Mouse (Mus musculus) stomach, embryonic 16.5 days (tissue): ENCODE measurements around the gene Pde4d. TPM values are rescaled to one million over a fixed set of nuclear protein-coding genes. Genes with fewer than 3 reads are reported as not detected.

ENCODE experiments used
- ATAC-seq: fragments of 200-750 bp; cut with Nextera tagmentation; 2 replicates; pipeline ENCODE4 v1.8.0; 2017; ENCODE audit warnings: moderate number of reproducible peaks, moderate TSS enrichment; ENCODE audit not compliant: insufficient read depth, low FRiP score
- H3K27ac ChIP-seq: fragments of 300-500 bp; sonication (generic); 2 replicates; pipeline ENCODE4 v1.5.1; 2014; ENCODE audit warnings: low read length
- H3K27me3 ChIP-seq: fragments of 300-500 bp; sonication (generic); 2 replicates; pipeline ENCODE4 v1.6.1; 2014; ENCODE audit warnings: low read length, control low read depth, mixed read lengths; ENCODE audit not compliant: control insufficient read depth, insufficient read depth
- H3K36me3 ChIP-seq: fragments of 300-500 bp; sonication (generic); 2 replicates; pipeline ENCODE4 v1.6.1; 2014; ENCODE audit warnings: low read length; ENCODE audit not compliant: control insufficient read depth, insufficient read depth
- H3K4me1 ChIP-seq: fragments of 300-500 bp; sonication (generic); 2 replicates; pipeline ENCODE4 v1.6.1; 2014; ENCODE audit warnings: low read length, control low read depth, mixed read lengths; ENCODE audit not compliant: control insufficient read depth, insufficient read depth
- H3K4me2 ChIP-seq: fragments of 300-500 bp; sonication (generic); 2 replicates; pipeline ENCODE4 v1.6.1; 2014; ENCODE audit warnings: low read depth, low read length, mixed read lengths
- H3K4me3 ChIP-seq: fragments of 300-500 bp; sonication (generic); replicated peaks from 2 replicates; pipeline ENCODE4 v1.5.1; 2014; ENCODE audit warnings: mild to moderate bottlenecking, low read length
- H3K9ac ChIP-seq: fragments of 300-500 bp; sonication (generic); 2 replicates; pipeline ENCODE4 v1.6.1; 2014; ENCODE audit warnings: low read length
- H3K9me3 ChIP-seq: fragments of 300-500 bp; sonication (generic); replicated peaks from 2 replicates; pipeline ENCODE4 v1.6.1; 2016; ENCODE audit warnings: low read length, control low read depth; ENCODE audit not compliant: control insufficient read depth
- WGBS: fragments of 180-500 bp; shearing (Covaris S2); extraction: QIAGEN DNeasy Blood & Tissue Kit; methylation state at CpG from one replicate; pipeline ENCODE4 v1.1.7; 2014; 5-methylcytosine and 5-hydroxymethylcytosine counted together
- polyA plus RNA-seq: library from polyadenylated mRNA; unstranded; fragments of >200 nt; fragmentation: Nextera tagmentation; extraction: Ambion mirVana; gene quantifications from 2 replicates; pipeline ENCODE4 v1.2.1, GENCODE M21; 2015

The Pde4d gene
- polyA plus RNA-seq, 1 experiment from 2014 or later, result 22.1 TPM

- Histone ChIP-seq H3K4me3 (no peak overlapping the region), H3K27me3 (no peaks in the 10 kb centered on the region), H3K36me3 (no peaks in the 10 kb centered on the region), H3K4me1 (no peaks in the 10 kb centered on the region), H3K9ac (no peak overlapping the region), H3K4me2 (no peak overlapping the region), H3K9me3 (no peaks in the 10 kb centered on the region), H3K27ac (no peak overlapping the region)
- ATAC-seq, result no peak
- 87% methylated on average over 2 of the region's 2 CpGs for WGBS
Observed at GRCm38 (mm10) chr13:109380149-109380548, 930.4 kb downstream of the Pde4d start.

- no peak overlapping the region for H3K27ac ChIP-seq
- no peaks in the 10 kb centered on the region for H3K9me3 ChIP-seq
- H3K27me3 ChIP-seq, result no peaks in the 10 kb centered on the region
- no peak overlapping the region for H3K9ac ChIP-seq
- H3K4me2 ChIP-seq, result no peak overlapping the region
- WGBS, result 68% methylated on average over 8 of the region's 8 CpGs
- no peaks in the 10 kb centered on the region for H3K4me1 ChIP-seq
- H3K4me3 ChIP-seq, result no peak overlapping the region
- H3K36me3 ChIP-seq, result no peaks in the 10 kb centered on the region
- no peak for ATAC-seq
Observed at GRCm38 (mm10) chr13:109388626-109389220, 939.0 kb downstream of the Pde4d start.

- no peak overlapping the region for H3K4me3 ChIP-seq
- H3K27me3 ChIP-seq, result no peaks in the 10 kb centered on the region
- no peak overlapping the region for H3K4me2 ChIP-seq
- no peak overlapping the region for H3K9ac ChIP-seq
- ATAC-seq, result no peak
- no peak overlapping the region for H3K27ac ChIP-seq
- H3K36me3 ChIP-seq, result no peaks in the 10 kb centered on the region
- 79% methylated on average over 4 of the region's 4 CpGs for WGBS
- H3K9me3 ChIP-seq, result no peaks in the 10 kb centered on the region
- no peaks in the 10 kb centered on the region for H3K4me1 ChIP-seq
Observed at GRCm38 (mm10) chr13:109402396-109402795, 952.6 kb downstream of the Pde4d start.

- Histone ChIP-seq H3K4me2 (no peak overlapping the region), H3K9ac (no peak overlapping the region), H3K27ac (no peak overlapping the region), H3K36me3 (no peaks in the 10 kb centered on the region), H3K27me3 (no peaks in the 10 kb centered on the region), H3K4me1 (no peaks in the 10 kb centered on the region), H3K4me3 (no peak overlapping the region), H3K9me3 (no peaks in the 10 kb centered on the region)
- WGBS, result 62% methylated on average over 2 of the region's 2 CpGs
- ATAC-seq, result no peak
Observed at GRCm38 (mm10) chr13:109402936-109403335, 953.2 kb downstream of the Pde4d start.

GRCm38 (mm10) chr13:109406341-109406740 is 956.6 kb downstream of the Pde4d start:
- 87% methylated on average over 8 of the region's 8 CpGs for WGBS
- H3K4me1 ChIP-seq, result no peaks in the 10 kb centered on the region
- no peaks in the 10 kb centered on the region for H3K9me3 ChIP-seq
- H3K36me3 ChIP-seq, result no peaks in the 10 kb centered on the region
- H3K9ac ChIP-seq, result no peak overlapping the region
- H3K27ac ChIP-seq, result no peak overlapping the region
- H3K4me2 ChIP-seq, result no peak overlapping the region
- no peaks in the 10 kb centered on the region for H3K27me3 ChIP-seq
- H3K4me3 ChIP-seq, result no peak overlapping the region
- no peak for ATAC-seq

GRCm38 (mm10) chr13:109407371-109407770 is 957.6 kb downstream of the Pde4d start:
- no peak overlapping the region for H3K27ac ChIP-seq
- H3K4me3 ChIP-seq, result no peak overlapping the region
- no peak overlapping the region for H3K9ac ChIP-seq
- no peaks in the 10 kb centered on the region for H3K36me3 ChIP-seq
- H3K9me3 ChIP-seq, result no peaks in the 10 kb centered on the region
- H3K27me3 ChIP-seq, result no peaks in the 10 kb centered on the region
- no peaks in the 10 kb centered on the region for H3K4me1 ChIP-seq
- ATAC-seq, result no peak
- 86% methylated on average over 3 of the region's 3 CpGs for WGBS
- H3K4me2 ChIP-seq, result no peak overlapping the region

- Histone ChIP-seq H3K4me1 (peaks cover 8% of the 10 kb centered on the region), H3K9ac (no peak overlapping the region), H3K4me3 (no peak overlapping the region), H3K4me2 (no peak overlapping the region), H3K27me3 (no peaks in the 10 kb centered on the region), H3K9me3 (peaks cover 6% of the 10 kb centered on the region), H3K27ac (no peak overlapping the region), H3K36me3 (no peaks in the 10 kb centered on the region)
- ATAC-seq, result no peak
- WGBS, result 94% methylated on average over 3 of the region's 3 CpGs
Observed at GRCm38 (mm10) chr13:109420426-109420825, 970.7 kb downstream of the Pde4d start.

GRCm38 (mm10) chr13:109424906-109425305 is 975.2 kb downstream of the Pde4d start:
- 18% methylated on average over 2 of the region's 2 CpGs for WGBS
- H3K27me3 ChIP-seq, result no peaks in the 10 kb centered on the region
- H3K36me3 ChIP-seq, result no peaks in the 10 kb centered on the region
- H3K27ac ChIP-seq, result no peak overlapping the region
- no peak overlapping the region for H3K4me2 ChIP-seq
- peaks cover 6% of the 10 kb centered on the region for H3K9me3 ChIP-seq
- no peak for ATAC-seq
- H3K4me3 ChIP-seq, result no peak overlapping the region
- no peak overlapping the region for H3K9ac ChIP-seq
- H3K4me1 ChIP-seq, result peaks cover 8% of the 10 kb centered on the region

- Histone ChIP-seq H3K27ac (no peak overlapping the region), H3K4me2 (no peak overlapping the region), H3K27me3 (no peaks in the 10 kb centered on the region), H3K9me3 (peaks cover 6% of the 10 kb centered on the region), H3K4me3 (no peak overlapping the region), H3K4me1 (peaks cover 8% of the 10 kb centered on the region), H3K36me3 (no peaks in the 10 kb centered on the region), H3K9ac (no peak overlapping the region)
- ATAC-seq, result no peak
- WGBS, result 59% methylated on average over 13 of the region's 13 CpGs
Observed at GRCm38 (mm10) chr13:109425548-109425947, 975.8 kb downstream of the Pde4d start.
